Mouse (Mus musculus) cerebellum, adult 2 months (tissue): ENCODE data around the gene Grk1.

Source experiments
- CTCF ChIP-seq: fragments of 200-500 bp; IDR thresholded peaks from 2 replicates; pipeline ENCODE4 v1.5.1; 2011; ENCODE audit warnings: low read depth, mild to moderate bottlenecking, control low read depth, low read length, moderate library complexity, borderline replicate concordance; ENCODE audit not compliant: insufficient read depth
- POLR2A ChIP-seq: fragments of 200-500 bp; IDR thresholded peaks from 2 replicates; pipeline ENCODE4 v1.6.1; 2011; ENCODE audit warnings: low read length, control low read depth, borderline replicate concordance; ENCODE audit not compliant: insufficient read depth

DNA sequence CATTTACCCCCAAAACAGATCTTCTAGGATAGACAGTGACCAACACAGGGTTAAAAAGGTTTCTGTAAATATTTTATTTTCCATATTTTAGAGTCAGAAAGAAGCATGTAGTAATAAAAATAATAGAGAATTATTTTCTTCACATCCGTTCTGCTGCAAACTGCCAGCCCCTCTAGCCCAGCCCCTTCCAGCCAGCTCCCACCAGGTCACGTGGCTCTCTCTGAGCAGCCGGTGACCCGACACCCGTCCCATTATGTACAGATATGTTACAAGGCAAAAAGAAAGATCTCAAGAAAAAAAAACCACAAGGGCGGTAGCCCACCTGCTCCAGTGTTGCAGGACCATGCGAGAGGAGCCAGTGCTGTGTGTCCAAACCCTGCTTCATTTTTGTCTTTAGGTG is 60.4 kb downstream of the Grk1 start:
- TF ChIP-seq CTCF (no peak), POLR2A (no peak)
